Comparison of ENCODE assay signal across 22 mouse cellular contexts in the genomic region with DNA sequence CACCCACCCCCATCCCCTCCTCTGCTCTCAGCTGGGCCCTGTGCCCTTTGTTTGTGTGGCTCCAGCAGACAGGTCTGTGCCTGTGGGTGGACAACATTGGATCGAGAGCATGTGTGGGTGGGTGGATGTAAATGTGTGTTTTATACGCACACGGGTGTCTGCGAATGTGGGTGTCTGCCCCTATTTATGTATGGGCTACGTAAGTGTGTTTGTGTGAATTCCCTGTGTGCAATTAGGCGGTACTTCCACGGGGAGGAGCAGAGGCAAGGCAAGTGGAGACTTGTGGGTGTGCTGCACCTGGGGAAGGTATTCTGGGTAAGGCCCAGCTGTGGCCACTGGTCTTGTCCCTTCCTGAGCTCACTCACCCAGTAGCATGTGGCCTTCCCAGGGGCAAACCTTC. TPM values are rescaled to one million over a fixed set of nuclear protein-coding genes. Genes with fewer than 3 reads are reported as not detected.
DNase-seq lines count a peak whose midpoint lies in the region; ATAC-seq and TF ChIP-seq lines count a peak whose summit lies in the region.
"Had no signal": no experiment of that assay in that cellular context is flagged by ENCODE, and none has a peak within 500 bp of the region (broad histone marks: within the 10 kb centered on the region; RNA-seq: fewer than 3 reads in every experiment).

No protein-coding gene starts in this region.

- no peak for TF ChIP-seq EP300 in stomach, postnatal 0 days (optimal IDR thresholded peaks at IDR 0.05)

- no peaks in the 10 kb centered on the region for H3K27me3 ChIP-seq in stomach, postnatal 0 days (ENCODE audit: control insufficient read depth, insufficient read depth, low read length)
- H3K27me3 ChIP-seq: forebrain, embryonic 13.5 days had no signal

- no peaks in the 10 kb centered on the region for H3K36me3 ChIP-seq in stomach, postnatal 0 days (ENCODE audit: control insufficient read depth, insufficient read depth, low read length)
- H3K36me3 ChIP-seq: liver, embryonic 13.5 days; neural tube, embryonic 13.5 days had no signal

- intact Hi-C loops in left cerebral cortex, postnatal 36 days (cut with DNase I) = no loop called here

- DNase-seq in frontal cortex, postnatal 14 days (ENCODE audit: low spot score in 2 of 2) = no peak
- peak; percentile 30 to 36 for DNase-seq in right cerebral cortex, adult 2 months (ENCODE audit: low spot score in 2 of 2)
- DNase-seq in right cerebral cortex, postnatal 4 days = no peak
- peak; percentile 17 to 48 for DNase-seq in left cerebral cortex, postnatal 36 days (ENCODE audit: low spot score in 2 of 2)
- DNase-seq in stomach, postnatal 0 days (ENCODE audit: low spot score) = peak; percentile 30
- no peak for DNase-seq in lung, postnatal 10 days
- DNase-seq in spleen, postnatal 10 days (ENCODE audit: low spot score in 2 of 2) = no peak
- DNase-seq: adrenal gland, postnatal 36 days; cerebellum, postnatal 36 days; heart, postnatal 10 days; kidney, postnatal 14 days; liver, embryonic 13.5 days; lung, postnatal 14 days; spleen, adult 18-20 months had no signal

- 70% methylated on average over 7 of the region's 7 CpGs for WGBS in stomach, postnatal 0 days

- H3K4me1 ChIP-seq in stomach, postnatal 0 days (replicated peaks; ENCODE audit: control insufficient read depth, insufficient read depth) = no peaks in the 10 kb centered on the region
- H3K4me1 ChIP-seq: liver, embryonic 13.5 days; neural tube, embryonic 13.5 days had no signal

- peak overlapping the region; percentile 35 for H3K4me3 ChIP-seq in stomach, postnatal 0 days (ENCODE audit: low read depth, low read length)
- H3K4me3 ChIP-seq: forebrain, embryonic 13.5 days; liver, embryonic 13.5 days; neural tube, embryonic 13.5 days had no signal

- H3K27ac ChIP-seq in stomach, postnatal 0 days (replicated peaks) = peak overlapping the region; percentile 81
- H3K27ac ChIP-seq: forebrain, embryonic 13.5 days; hindbrain, embryonic 14.5 days; liver, embryonic 13.5 days; neural tube, embryonic 13.5 days had no signal

- peak; percentile 84 for ATAC-seq in frontal cortex, adult (ENCODE audit: low TSS enrichment)
- ATAC-seq in stomach, postnatal 0 days (ENCODE audit: low FRiP score, low TSS enrichment) = peak; percentile 60; the same call in 1 of the 2 replicates
- ATAC-seq: forebrain, embryonic 13.5 days; intestine, postnatal 0 days had no signal

- H3K9me3 ChIP-seq in stomach, postnatal 0 days (ENCODE audit: control insufficient read depth, low read length) = no peaks in the 10 kb centered on the region
- H3K9me3 ChIP-seq: forebrain, embryonic 13.5 days; liver, embryonic 13.5 days; neural tube, embryonic 13.5 days had no signal

- peak; percentile 52 for TF ChIP-seq CTCF in stomach, postnatal 0 days (IDR thresholded peaks at IDR 0.05; ENCODE audit: low read depth)

- H3K4me2 ChIP-seq in stomach, postnatal 0 days (replicated peaks; ENCODE audit: low read depth) = peak overlapping the region; percentile 36
- H3K4me2 ChIP-seq: forebrain, embryonic 13.5 days; hindbrain, embryonic 14.5 days; liver, embryonic 13.5 days; neural tube, embryonic 13.5 days had no signal

- H3K9ac ChIP-seq in stomach, postnatal 0 days (ENCODE audit: low read length) = peak overlapping the region; percentile 18
- H3K9ac ChIP-seq: forebrain, embryonic 13.5 days; hindbrain, embryonic 14.5 days; liver, embryonic 13.5 days; neural tube, embryonic 13.5 days had no signal

RNA-seq across cellular contexts. Expression of a gene that starts 1.5 kb away (rescaled TPM):
- total RNA-seq in left cerebral cortex, postnatal 36 days (2021) = under 1 TPM; 0.30 to 0.75 TPM
- 71.2 and 75.3 TPM in 2 replicates for polyA plus RNA-seq in stomach, postnatal 0 days (2015; fragmentation: Nextera tagmentation; extraction: Ambion mirVana)
- total RNA-seq: gastrocnemius, adult 8-10 months; megakaryocyte-erythroid progenitor cell, adult 5-6 weeks; monocyte, adult 5-6 weeks had no signal
- polyA plus RNA-seq: forebrain, embryonic 13.5 days; hindbrain, embryonic 14.5 days had no signal

Comparison
In these comparisons a context has a peak if more than half of its experiments do, and no peak if none do; other contexts are left out.
1. DNase-seq: peak in right cerebral cortex, adult 2 months (2 of 2), left cerebral cortex, postnatal 36 days (2 of 2) and stomach, postnatal 0 days (single experiment); none in frontal cortex, postnatal 14 days (0 of 2), right cerebral cortex, postnatal 4 days (single experiment), lung, postnatal 10 days (single experiment) and spleen, postnatal 10 days (0 of 2).